Mouse (Mus musculus) CD4-positive helper T cell, adult 2 months (primary cell): ENCODE data around the gene Ankrd22.
A peak's percentile ranks its signal among the peaks of the same experiment; 100 is the strongest.

Experiments used
- DNase-seq: peaks from one replicate; pipeline ENCODE4 v3.0.0-alpha.2; 2012; ENCODE audit warnings: low read depth, missing footprints, low spot score

The Ankrd22 gene

GRCm38 (mm10) chr19:34181234-34181633 lies 15.4 kb upstream of the Ankrd22 start:
- DNase-seq, result peak; percentile 28

GRCm38 (mm10) chr19:34180316-34180715 lies 14.5 kb upstream of the Ankrd22 start:
- peak; percentile 29 for DNase-seq

DNA sequence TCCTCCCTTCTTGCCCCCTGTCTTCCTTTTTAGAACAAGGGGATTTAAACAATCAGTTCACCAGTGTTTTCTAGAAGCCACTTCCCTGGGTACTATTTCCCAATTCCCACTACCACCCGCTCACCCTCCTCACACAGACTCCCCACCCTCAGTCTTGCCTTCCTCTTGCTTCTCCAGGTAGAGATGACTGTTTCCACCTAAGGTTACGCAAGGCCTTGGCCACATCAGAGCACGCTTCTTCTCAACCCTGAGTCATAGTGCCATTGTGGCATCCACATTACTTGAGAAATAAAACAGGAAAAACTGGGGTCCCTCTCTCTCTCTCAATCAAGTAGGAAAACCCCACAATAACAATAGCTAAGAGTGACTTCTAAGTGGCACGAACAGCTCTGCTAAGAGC lies 13.3 kb upstream of the Ankrd22 start:
- no peak for DNase-seq

DNA sequence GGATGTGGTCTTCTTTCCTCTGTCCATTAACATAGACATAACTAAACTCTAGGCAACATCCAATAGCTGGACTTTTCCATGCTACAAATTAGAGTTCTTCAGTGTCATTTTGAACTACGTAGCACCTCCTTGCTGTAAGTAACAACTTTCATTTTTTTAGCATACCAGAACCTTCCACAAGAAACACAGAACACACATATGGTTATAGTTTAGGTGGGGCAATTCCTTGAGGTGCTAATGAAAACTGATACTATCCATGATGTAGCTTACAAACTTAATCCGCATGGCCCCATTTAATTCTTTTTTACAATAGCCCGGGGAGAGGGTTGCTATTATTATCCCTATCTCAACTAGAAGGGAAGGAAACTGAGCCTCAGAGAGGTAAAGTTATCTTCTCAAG lies 8.2 kb upstream of the Ankrd22 start:
- no peak for DNase-seq

DNA sequence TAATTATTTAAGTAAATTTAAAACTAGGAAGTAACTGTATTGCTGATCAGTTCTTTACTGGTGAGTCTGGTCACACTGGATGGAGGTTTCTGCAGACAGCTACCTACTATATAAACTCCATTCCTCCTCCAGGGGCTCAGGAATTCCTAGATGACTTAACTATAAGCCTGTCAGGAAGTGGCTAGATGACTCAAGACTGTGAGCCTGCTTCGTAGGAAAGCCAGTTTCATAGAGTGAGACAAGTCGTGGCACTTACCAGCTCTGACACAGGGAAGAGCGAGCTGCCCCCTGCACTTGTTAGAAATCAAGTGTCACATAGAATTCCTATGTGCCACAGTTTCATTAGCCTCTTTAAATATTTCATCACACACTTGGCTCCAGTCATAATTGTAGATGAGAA lies 5.3 kb upstream of the Ankrd22 start:
- DNase-seq, result no peak

DNA sequence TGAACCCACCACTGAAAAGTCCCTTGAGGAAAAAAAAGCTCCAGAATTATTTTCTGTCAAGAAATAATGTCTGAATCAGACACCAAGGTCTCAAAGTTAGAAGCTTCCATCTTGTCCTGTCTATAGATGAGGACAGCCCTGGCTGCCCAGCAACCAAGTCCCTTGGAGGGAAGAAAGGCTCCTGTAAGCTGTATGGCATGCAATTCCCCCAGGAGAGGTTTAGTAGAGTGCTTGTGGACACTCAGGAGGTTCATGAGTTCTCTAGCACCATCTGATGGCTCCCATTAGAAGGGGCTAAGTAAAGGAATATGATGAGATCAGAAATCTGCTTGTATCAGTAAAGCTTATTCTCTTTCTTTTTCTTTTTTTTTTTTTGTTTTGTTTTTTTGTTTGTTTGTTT lies 3.3 kb upstream of the Ankrd22 start:
- no peak for DNase-seq

DNA sequence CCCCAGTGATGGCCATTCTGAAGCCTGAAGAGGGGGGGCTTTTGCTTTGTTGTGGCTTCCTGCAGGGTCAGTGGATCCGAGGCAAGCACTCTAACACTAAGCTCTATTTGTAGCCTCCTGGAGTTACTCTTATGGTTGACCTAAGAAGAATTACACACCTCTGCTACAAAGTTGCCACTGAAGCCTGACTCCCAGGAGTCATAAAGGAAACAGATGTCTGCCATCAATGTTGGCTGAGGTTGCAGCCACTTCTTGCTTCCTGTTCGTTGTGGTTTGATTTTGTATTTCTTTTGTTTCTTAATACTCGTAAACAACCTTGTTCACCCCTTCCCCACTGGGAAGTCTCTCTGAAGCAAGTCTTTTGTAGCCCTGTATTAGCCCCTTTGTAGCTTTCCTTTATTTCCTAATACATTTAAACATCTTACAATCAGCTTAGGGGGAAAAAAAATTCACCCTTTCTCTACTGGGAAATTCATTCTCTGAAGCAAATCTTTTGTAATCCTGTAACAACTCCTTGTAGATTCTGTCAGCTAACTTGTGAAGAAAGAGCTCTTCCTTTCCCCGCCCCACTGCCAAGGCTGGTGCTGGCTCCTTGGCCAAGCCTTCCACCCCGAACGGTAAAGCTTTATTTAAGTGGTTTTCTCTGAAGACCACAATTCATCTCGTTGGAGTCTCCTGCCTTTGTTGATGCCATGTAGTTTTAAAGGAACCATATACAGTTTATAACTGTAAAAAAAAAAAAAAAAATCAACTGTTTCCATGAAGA lies 2.2 kb upstream of the Ankrd22 start:
- DNase-seq, result peak; percentile 37

- no peak for DNase-seq
Observed at GRCm38 (mm10) chr19:34166386-34166785, 533 bp upstream of the Ankrd22 start.

DNA sequence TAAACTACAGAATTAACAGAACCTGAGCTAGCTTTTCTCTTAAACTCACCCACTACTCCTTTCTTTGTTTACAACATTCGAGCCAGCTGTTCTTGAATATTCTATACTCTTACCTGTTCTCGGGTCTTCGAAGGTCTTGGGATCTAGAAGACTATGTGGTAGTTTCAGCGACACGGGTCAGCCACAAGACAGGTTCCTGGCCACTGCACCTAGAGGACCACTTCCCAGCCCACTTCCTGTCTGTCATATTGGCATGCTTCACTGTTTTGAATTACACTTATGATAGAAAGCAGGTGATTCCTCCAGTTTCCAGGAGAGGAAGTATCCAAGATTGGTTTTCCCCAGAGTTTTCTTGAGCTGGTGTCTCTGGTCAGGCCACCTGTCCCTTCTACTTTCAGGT lies 3.2 kb downstream of the Ankrd22 start:
- no peak for DNase-seq

DNA sequence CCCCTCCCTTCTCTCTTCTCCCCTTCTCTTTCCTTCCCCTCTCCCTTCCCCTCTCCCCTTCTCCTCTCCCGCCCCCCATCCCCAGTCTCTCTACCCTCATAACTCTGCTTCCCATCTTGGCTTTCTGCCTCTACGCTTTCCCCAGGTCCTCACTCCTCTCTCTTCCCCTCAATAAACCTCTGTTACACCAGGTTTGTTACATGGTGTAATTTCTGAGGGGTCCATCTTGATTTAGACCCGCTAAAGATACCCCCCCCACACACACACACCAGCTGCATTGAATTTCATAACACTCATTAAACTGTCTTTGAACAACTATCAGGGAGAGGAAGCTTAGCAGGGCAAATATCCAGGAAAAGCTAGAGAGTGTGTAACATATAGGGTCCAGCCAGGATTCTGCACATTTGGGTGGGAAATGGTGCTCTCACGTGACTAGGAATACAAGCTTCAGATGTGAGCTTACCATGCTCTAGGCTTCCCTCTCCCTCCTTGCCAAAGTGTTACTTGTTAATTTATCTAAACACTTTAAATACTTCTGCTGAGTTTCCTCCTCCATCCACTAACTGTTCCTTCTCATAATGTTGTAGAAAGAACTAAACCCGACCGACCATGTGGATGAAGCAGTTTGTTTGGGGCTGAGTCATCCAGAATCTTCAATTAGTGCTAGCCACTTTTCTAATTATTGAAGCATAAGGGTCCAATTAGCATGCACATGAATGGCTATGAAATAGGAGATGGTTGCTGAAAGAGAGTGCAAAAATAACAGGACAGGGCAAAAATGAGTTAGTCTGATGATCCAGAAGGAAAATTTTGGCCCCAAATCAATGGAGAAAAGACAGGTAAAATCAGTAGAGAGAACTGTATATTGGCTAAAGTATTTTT lies 12.3 kb downstream of the Ankrd22 start:
- no peak for DNase-seq

GRCm38 (mm10) chr19:34151909-34152308 lies 13.9 kb downstream of the Ankrd22 start:
- DNase-seq, result peak; percentile 59

DNA sequence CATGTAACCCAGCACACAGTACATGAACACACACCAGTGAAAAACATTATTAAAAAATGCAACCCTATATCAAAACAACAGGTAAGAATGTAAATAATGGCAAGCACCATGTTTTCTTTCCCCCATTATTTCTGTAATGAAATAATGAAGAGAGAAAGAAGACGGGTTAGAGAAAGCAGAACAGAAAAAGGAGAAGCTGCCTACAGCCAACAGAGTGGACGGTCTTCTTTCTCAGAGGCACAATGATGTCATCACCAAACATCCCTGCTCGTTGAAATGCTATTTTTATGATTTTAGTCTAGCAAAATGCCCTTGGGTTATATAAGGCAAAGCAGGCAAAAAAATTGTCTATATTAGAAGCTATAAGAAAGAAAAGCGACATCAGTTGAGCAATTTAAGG lies 17.4 kb downstream of the Ankrd22 start:
- no peak for DNase-seq

GRCm38 (mm10) chr19:34139431-34140046 lies 26.3 kb downstream of the Ankrd22 start:
- no peak for DNase-seq

GRCm38 (mm10) chr19:34138720-34139430 lies 27.0 kb downstream of the Ankrd22 start:
- no peak for DNase-seq

DNA sequence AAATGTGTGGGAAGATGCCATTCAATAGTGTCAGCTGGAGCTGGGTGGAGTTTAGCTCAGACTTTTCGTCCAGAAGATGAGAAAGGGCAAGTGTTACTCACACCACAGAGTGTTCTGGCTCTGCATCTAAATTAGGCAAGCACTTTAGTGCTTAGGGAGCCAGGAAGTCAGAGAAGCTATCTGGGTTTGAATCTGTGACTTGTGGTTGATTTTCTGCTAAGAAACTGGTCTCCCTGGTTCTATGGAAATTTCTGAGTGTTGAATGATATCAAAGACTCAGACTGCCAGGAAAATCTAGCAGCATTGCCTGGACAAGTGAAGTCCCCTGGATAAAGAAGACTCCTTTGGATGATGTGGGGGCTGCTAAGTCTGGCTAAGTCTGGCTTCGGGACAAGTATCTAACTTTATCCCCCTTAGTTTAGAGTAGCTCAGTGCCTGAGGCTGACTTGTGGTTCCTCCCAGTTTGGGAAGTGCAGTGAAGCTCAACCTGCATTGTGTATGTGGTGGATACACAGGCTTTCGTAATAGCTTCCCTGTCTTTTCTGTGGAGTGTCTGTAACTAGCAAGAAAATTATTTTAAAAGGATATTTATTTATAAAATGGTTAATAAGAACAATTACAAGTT lies 45.6 kb downstream of the Ankrd22 start:
- DNase-seq, result peak; percentile 56

GRCm38 (mm10) chr19:34119653-34120052 lies 46.2 kb downstream of the Ankrd22 start:
- DNase-seq, result no peak

DNA sequence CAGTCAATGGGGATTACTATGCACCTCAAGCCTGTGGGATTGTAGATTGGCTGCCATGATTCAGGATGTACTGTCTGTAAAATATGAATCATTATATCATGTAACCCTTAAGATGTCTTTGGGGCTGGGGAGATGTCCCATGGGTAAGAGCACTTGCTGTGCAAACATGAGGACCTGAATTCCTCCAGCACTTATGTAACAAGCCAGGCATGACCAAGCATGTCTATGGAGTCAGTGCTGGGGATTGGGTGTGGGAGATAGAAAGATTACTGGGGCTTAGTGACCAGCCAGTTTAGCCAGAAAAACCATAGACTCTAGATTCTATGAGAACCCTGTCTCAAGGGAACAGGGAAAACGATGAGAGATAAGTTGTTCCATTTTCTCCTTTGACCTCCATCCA lies 46.8 kb downstream of the Ankrd22 start:
- no peak for DNase-seq

DNA sequence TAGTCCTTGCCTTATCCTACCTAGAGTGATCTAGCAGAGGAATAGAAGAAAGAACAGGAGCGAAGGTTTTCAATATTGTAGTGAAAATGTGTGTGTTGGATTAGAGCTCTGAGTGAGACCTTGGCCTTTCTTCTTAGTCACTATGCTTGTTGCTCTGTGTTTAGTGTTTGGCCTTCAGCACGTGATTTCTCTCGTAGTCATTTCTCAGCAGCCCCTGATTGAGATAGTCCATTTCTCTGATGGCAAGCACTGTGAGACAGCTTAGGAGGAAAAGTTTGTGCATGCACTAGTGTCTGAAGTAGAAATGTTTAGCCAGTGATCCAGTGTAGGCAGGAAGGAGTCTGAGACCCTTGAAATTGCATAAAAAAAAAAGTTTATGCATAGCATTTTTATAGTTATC lies 61.0 kb downstream of the Ankrd22 start:
- DNase-seq, result no peak

DNA sequence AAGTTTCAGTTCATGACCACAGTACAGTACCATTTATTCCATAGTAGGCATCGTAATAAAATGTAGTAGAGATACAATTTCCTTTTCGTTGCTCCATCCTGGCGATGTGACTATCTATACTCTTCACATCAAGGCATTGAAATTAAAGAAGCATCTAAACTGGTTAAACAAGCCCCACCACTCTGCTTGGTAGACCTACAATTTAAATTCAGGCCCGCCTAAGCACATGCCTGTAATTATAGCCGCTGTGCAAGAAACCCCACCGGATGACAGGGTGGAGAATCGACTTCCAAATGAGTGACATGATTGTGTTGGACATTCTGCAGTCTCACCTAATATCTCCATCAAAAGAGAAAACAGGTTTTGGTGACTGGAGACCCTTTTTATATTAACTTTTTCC lies 64.0 kb downstream of the Ankrd22 start:
- DNase-seq, result no peak

DNA sequence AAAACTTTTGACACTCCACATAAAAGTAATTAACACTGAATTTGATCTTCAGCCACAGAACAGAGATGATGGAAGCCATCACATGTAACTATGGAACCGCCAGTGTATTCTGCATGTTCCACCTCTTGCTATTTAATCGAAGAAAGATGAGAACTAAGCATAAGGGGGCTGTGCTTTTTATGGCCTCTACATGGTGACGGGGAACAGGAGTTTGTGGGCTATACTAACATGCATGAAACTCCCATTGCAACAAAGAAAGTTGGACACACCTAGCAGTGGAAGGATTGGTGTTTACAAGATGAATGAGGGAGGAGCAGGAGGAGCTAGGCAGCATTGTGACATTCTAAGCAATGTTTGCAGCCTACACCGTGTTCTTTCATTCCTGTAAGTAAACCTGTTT lies 65.2 kb downstream of the Ankrd22 start, which contains the start of gene Lipm:
Lipm (plus strand) TSS at position 301 of the 400 bp plus-strand sequence.
- DNase-seq, result no peak

GRCm38 (mm10) chr19:34096228-34096627 lies 69.6 kb downstream of the Ankrd22 start:
- DNase-seq, result no peak
